Mouse (Mus musculus): Measurements from ENCODE around the gene Itgb1bp1.

Gene Itgb1bp1

DNA sequence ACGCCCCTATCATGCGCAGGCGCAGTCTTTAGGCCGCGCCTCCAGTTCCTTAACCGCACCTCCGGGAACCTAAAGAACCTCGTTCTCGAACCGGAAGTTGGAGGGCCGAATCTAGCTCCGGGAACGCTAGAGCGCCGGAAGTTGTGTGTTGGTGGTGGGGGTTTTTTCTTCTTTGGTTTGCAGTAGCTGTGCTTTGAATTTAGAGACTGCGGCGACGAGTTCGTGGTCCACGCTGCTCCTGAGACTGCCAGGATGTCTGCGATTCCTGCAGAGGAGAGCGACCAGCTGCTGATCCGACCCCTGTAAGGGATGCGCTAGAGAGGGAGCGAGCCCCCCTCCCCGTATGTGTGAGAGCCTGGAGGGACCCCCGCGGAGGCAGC lies at the start of gene Itgb1bp1:
Itgb1bp1 (minus strand) TSS at position 42 of the 380 bp plus-strand sequence.
- H3K4me1 ChIP-seq (replicated peaks; ENCODE audit: low read depth, low read length), result peaks cover 46% of the 10 kb centered on the region
- H3K36me3 ChIP-seq (ENCODE audit: insufficient read depth, low read length), result peaks cover 30% of the 10 kb centered on the region
- TF ChIP-seq POU5F1 (IDR thresholded peaks at IDR 0.05; ENCODE audit: borderline replicate concordance, low read length), result no peak
- H3K27me3 ChIP-seq (ENCODE audit: insufficient read depth, low read length), result no peaks in the 10 kb centered on the region
- H3K4me3 ChIP-seq (replicated peaks; ENCODE audit: low read length), result peak within 1 kb of the TSS; percentile 97
- H3K9me3 ChIP-seq (ENCODE audit: low read length), result no peaks in the 10 kb centered on the region

DNA sequence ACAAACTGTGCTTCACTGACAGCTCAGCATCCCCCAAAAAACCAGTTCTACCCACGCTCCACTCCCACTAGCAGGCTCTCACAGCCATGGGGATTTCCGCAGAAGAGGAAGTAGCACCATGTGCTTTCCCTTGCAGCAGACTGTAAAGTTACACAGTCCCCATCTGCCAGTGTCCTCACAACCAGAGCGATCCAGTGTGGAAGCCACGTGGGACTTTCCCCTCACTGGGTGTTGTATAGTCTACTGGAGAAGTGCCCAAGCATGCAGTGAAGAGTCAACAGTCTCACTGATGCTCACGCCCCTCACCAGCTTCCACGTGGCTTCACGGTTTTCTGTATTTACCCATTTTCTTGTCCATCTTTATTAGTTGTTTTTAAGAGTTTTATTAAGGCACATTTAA lies 49.8 kb upstream of the Itgb1bp1 start:
- Histone ChIP-seq H3K4me3 (replicated peaks; ENCODE audit: low read length) (no peak overlapping the region), H3K4me1 (replicated peaks; ENCODE audit: low read depth, low read length) (peaks cover 12% of the 10 kb centered on the region), H3K27me3 (ENCODE audit: insufficient read depth, low read length) (no peaks in the 10 kb centered on the region), H3K36me3 (ENCODE audit: insufficient read depth, low read length) (peaks cover 85% of the 10 kb centered on the region), H3K9me3 (ENCODE audit: low read length) (no peaks in the 10 kb centered on the region)
- TF ChIP-seq POU5F1 (IDR thresholded peaks at IDR 0.05; ENCODE audit: borderline replicate concordance, low read length) (no peak), NANOG (IDR thresholded peaks at IDR 0.05; ENCODE audit: borderline replicate concordance, low read length) (no peak), CTCF (conservative IDR thresholded peaks at IDR 0.05; ENCODE audit: low read length) (no peak)

DNA sequence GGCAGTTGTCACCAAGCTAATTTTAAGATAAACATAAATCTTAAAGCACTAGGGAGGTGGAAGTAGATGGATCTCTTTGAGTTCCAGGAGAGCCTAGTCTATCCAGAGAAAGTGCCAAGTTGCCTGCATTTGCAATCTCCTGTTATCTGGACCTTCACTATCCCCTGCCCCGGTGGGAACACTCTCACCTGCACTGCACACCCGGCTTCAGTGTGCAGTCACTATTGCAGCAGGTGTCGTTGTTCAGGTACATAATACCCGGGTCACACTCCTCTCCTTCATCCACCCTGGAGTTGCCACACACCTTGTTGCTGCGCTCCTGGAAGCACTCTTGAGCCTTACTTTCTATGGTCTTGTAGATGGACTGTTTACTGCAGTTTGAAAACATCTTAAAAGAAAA lies 47.7 kb upstream of the Itgb1bp1 start:
- Histone ChIP-seq H3K27me3 (ENCODE audit: insufficient read depth, low read length) (no peaks in the 10 kb centered on the region), H3K9me3 (ENCODE audit: low read length) (no peaks in the 10 kb centered on the region), H3K4me3 (replicated peaks; ENCODE audit: low read length) (no peak overlapping the region), H3K4me1 (replicated peaks; ENCODE audit: low read depth, low read length) (peaks cover 15% of the 10 kb centered on the region), H3K36me3 (ENCODE audit: insufficient read depth, low read length) (peaks cover 85% of the 10 kb centered on the region)
- no peak for TF ChIP-seq NANOG (IDR thresholded peaks at IDR 0.05; ENCODE audit: borderline replicate concordance, low read length)
- no peak for TF ChIP-seq CTCF (conservative IDR thresholded peaks at IDR 0.05; ENCODE audit: low read length)

DNA sequence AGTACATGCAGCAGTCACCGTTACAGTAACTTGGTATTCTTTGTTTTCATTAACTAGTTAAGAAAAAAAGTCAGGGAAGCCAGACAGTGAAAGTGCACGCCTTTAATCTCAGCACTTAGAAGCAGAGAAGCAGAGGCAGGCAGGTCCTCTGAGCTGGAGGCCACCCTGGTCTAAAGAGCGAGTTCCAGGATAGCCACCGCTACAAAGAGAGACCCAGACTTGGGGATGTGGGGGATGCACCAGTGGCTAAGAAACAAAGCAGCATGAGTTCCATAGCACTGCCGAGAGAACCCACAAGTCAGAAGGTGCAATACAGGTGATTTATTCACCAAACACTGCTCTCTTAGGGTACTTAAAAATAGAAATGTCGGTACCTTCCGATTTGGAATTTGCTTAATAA lies 46.9 kb upstream of the Itgb1bp1 start:
- Histone ChIP-seq H3K9me3 (ENCODE audit: low read length) (no peaks in the 10 kb centered on the region), H3K4me1 (replicated peaks; ENCODE audit: low read depth, low read length) (peaks cover 15% of the 10 kb centered on the region), H3K36me3 (ENCODE audit: insufficient read depth, low read length) (peaks cover 86% of the 10 kb centered on the region), H3K4me3 (replicated peaks; ENCODE audit: low read length) (no peak overlapping the region), H3K27me3 (ENCODE audit: insufficient read depth, low read length) (no peaks in the 10 kb centered on the region)
- TF ChIP-seq CTCF (conservative IDR thresholded peaks at IDR 0.05; ENCODE audit: low read length) (no peak), POU5F1 (IDR thresholded peaks at IDR 0.05; ENCODE audit: borderline replicate concordance, low read length) (no peak), NANOG (IDR thresholded peaks at IDR 0.05; ENCODE audit: borderline replicate concordance, low read length) (no peak)

DNA sequence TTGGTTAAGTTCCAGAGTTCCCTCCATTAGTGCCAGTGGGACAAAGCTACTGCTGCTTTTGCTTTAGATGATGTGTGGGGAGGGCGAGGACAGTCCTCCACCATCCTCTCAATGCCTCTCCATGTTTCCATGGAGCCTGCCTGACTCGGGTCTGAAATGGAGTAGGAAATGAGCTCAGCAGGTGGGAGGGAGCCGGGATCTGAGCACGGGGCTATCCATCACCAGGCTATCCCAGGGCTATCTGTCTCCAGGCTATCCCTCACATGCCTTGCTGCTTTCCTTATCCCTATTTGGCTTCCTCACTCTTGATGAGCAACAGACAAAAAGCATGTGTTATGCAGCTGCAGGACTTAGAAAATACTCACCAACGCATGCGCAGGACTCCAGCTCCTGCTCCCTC lies 45.6 kb upstream of the Itgb1bp1 start:
- no peak overlapping the region for H3K4me3 ChIP-seq (replicated peaks; ENCODE audit: low read length)
- peaks cover 15% of the 10 kb centered on the region for H3K4me1 ChIP-seq (replicated peaks; ENCODE audit: low read depth, low read length)
- H3K36me3 ChIP-seq (ENCODE audit: insufficient read depth, low read length), result peaks cover 92% of the 10 kb centered on the region
- no peaks in the 10 kb centered on the region for H3K9me3 ChIP-seq (ENCODE audit: low read length)
- H3K27me3 ChIP-seq (ENCODE audit: insufficient read depth, low read length), result no peaks in the 10 kb centered on the region
- TF ChIP-seq POU5F1 (IDR thresholded peaks at IDR 0.05; ENCODE audit: borderline replicate concordance, low read length) (no peak), CTCF (conservative IDR thresholded peaks at IDR 0.05; ENCODE audit: low read length) (no peak)

DNA sequence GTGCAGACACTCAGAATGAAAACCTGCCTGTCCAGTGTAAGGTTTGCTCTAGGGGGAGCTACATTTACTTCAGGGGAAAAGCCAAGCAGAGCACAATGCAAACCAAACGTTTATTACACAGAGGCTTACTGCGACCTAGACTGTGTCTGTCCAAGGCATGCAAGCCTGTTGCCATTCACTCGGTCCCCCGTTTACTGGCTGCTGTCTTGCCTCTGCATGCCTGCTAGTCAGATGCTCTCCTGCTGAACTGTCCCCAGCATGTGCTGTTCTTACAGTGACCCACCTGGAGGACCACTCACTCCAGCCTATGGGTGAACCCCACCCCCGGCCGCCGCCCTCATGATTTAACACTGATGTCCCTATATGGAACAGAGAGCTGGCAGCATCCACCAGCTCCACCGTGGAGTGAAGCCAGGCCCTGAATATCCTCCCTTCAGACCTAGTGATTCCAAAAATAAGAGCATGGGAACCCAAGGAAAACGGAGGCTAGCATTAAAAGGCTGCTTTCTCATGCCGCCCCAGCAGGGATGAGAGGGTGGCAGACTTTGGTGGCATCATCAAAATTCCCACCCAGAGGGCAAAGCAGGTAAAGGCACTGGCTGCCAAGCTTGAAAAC lies 45.0 kb upstream of the Itgb1bp1 start:
- Histone ChIP-seq H3K27me3 (ENCODE audit: insufficient read depth, low read length) (no peaks in the 10 kb centered on the region), H3K4me1 (replicated peaks; ENCODE audit: low read depth, low read length) (peaks cover 15% of the 10 kb centered on the region), H3K4me3 (replicated peaks; ENCODE audit: low read length) (no peak overlapping the region), H3K9me3 (ENCODE audit: low read length) (no peaks in the 10 kb centered on the region), H3K36me3 (ENCODE audit: insufficient read depth, low read length) (peaks cover 92% of the 10 kb centered on the region)
- no peak for TF ChIP-seq POU5F1 (IDR thresholded peaks at IDR 0.05; ENCODE audit: borderline replicate concordance, low read length)
- no peak for TF ChIP-seq CTCF (conservative IDR thresholded peaks at IDR 0.05; ENCODE audit: low read length)

DNA sequence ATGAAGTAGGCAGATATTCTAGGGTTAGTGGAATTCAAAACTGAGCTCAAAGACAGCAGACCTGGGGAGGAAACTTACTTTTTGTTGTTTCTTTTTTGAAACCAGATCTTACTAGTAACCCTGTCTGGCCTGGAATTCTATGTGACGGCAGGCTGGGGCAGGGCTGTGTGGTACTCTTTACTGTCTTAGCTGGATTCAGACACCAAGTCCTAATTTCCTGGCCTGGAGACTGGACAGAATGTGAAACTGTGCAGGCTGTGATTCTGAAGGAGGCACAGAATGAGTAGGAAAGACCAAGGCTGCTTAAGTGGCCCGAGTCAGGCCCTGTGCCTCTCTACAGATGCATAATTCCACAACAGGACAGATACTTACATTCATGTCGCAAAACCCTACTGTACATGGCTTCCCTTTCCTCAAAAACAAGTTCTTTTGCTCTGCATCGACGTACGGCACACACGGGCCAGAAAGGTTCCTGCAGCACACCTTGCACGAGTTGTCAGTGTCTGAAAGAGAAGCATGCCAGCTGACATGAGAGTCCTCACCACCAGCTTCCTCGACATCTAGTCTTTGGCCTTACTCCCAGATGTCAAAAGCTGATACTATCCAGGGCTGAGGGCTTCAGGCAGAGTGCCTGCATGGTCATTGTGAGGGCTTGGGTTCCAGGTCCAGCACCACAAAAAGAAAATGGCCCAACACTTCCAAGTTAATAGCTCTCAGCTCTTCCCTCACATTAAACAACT lies 43.7 kb upstream of the Itgb1bp1 start:
- no peak overlapping the region for H3K4me3 ChIP-seq (replicated peaks; ENCODE audit: low read length)
- TF ChIP-seq NANOG (IDR thresholded peaks at IDR 0.05; ENCODE audit: borderline replicate concordance, low read length) (no peak), CTCF (conservative IDR thresholded peaks at IDR 0.05; ENCODE audit: low read length) (no peak), POU5F1 (IDR thresholded peaks at IDR 0.05; ENCODE audit: borderline replicate concordance, low read length) (no peak)
- no peaks in the 10 kb centered on the region for H3K27me3 ChIP-seq (ENCODE audit: insufficient read depth, low read length)
- H3K4me1 ChIP-seq (replicated peaks; ENCODE audit: low read depth, low read length), result peaks cover 18% of the 10 kb centered on the region
- H3K36me3 ChIP-seq (ENCODE audit: insufficient read depth, low read length), result peaks cover 97% of the 10 kb centered on the region
- no peaks in the 10 kb centered on the region for H3K9me3 ChIP-seq (ENCODE audit: low read length)

DNA sequence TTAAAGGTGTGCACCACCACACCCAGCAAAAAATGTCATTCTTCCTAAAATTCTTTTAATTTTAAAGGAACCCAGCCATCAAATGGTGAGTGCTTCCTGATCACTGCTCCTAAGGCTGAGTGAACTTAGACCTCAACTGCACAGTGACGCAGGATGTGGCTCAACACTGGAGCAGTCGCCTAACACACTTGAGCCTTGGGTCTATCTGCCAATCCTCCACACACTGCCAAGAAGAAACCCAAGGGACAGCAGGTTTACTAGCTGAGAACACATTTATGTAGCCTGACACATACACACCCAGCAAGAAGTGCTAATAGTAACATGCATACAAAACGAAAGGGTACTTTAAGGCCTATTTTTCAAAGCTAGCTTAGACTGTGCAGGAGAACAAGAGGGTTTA lies 40.2 kb upstream of the Itgb1bp1 start:
- Histone ChIP-seq H3K4me1 (replicated peaks; ENCODE audit: low read depth, low read length) (peaks cover 11% of the 10 kb centered on the region), H3K27me3 (ENCODE audit: insufficient read depth, low read length) (no peaks in the 10 kb centered on the region), H3K36me3 (ENCODE audit: insufficient read depth, low read length) (peaks cover 95% of the 10 kb centered on the region), H3K4me3 (replicated peaks; ENCODE audit: low read length) (no peak overlapping the region), H3K9me3 (ENCODE audit: low read length) (no peaks in the 10 kb centered on the region)
- no peak for TF ChIP-seq POU5F1 (IDR thresholded peaks at IDR 0.05; ENCODE audit: borderline replicate concordance, low read length)
- TF ChIP-seq NANOG (IDR thresholded peaks at IDR 0.05; ENCODE audit: borderline replicate concordance, low read length), result no peak
- no peak for TF ChIP-seq CTCF (conservative IDR thresholded peaks at IDR 0.05; ENCODE audit: low read length)

DNA sequence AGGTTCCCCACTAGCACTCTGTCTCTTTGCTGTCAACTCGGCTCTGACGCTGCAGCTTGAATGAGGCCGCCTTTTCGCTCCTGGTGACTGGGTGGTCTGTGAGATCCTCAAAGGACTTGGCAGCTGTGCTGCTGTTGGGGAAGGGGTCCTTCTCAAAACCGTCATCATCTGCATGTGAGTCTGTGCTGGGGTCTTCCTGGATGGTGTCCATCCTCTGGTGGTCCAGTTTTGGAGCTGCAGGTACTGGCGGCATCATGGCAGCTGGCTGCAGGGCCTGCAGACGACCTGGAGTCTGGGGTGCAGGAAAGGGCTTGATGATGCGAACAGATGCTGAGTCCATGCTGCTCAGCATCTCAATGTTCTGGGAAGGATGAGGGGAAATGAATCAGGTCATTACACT lies 39.2 kb upstream of the Itgb1bp1 start:
- Histone ChIP-seq H3K9me3 (ENCODE audit: low read length) (no peaks in the 10 kb centered on the region), H3K27me3 (ENCODE audit: insufficient read depth, low read length) (no peaks in the 10 kb centered on the region), H3K4me3 (replicated peaks; ENCODE audit: low read length) (no peak overlapping the region), H3K4me1 (replicated peaks; ENCODE audit: low read depth, low read length) (peaks cover 9% of the 10 kb centered on the region), H3K36me3 (ENCODE audit: insufficient read depth, low read length) (peaks cover 95% of the 10 kb centered on the region)
- no peak for TF ChIP-seq POU5F1 (IDR thresholded peaks at IDR 0.05; ENCODE audit: borderline replicate concordance, low read length)
- no peak for TF ChIP-seq CTCF (conservative IDR thresholded peaks at IDR 0.05; ENCODE audit: low read length)
- TF ChIP-seq NANOG (IDR thresholded peaks at IDR 0.05; ENCODE audit: borderline replicate concordance, low read length), result no peak
